ENCODE assay signal across 7 mouse cellular contexts in the genomic region with DNA sequence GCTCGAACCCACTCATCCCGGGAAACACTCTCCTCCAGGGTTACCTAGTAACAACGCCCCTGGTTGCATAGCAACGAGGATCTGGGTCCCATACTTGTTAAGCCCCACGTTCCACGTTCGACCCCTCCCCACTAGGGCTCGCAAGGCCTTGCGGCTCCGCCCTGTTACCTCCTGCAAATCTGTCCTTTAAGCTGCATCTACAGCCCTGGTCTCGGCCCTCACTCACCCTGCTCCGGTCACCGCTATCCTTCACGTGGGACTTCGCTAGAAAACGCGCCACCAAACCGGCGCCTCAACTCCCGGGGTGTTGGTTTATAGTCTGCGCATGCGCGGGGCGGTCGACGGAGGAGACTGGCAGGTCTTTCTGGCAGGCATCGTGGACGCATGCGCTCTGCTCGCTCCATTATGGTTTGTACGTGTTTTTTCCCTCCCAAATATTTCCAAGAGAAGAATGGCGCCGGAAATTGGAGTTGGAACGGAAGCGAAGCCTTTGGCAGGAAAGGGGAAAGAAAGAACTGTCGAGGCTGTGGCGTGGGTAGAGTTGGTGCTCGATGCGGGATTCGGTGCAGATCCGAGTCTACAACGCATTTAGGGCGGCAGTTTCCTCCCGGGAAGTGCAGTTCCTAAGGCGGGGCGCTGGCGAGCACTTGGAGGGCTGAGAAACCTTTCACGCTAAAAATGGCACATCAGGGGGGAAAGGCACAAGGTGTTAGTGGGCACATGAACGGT. TPM values are rescaled to one million over a fixed set of nuclear protein-coding genes. Genes with fewer than 3 reads are reported as not detected.
DNase-seq lines count a peak whose midpoint lies in the region; ATAC-seq lines count a peak whose summit lies in the region.

A gene (minus strand): TSS at position 576 of the 729 bp plus-strand sequence.

- peak within 1 kb of the TSS; percentile 84 for H3K4me2 ChIP-seq in intestine, embryonic 15.5 days (replicated peaks)

- H3K4me1 ChIP-seq in intestine, embryonic 15.5 days (replicated peaks) = peaks cover 13% of the 10 kb centered on the region
- H3K4me1 ChIP-seq in midbrain, embryonic 10.5 days = peaks cover 30% of the 10 kb centered on the region

- H3K4me3 ChIP-seq in intestine, embryonic 15.5 days (replicated peaks) = peak within 1 kb of the TSS; percentile 61
- H3K4me3 ChIP-seq in midbrain, embryonic 10.5 days = peak within 1 kb of the TSS; percentile 61

- intact Hi-C loops in gastrocnemius, postnatal 36 days (cut with DNase I) = loop anchor here (2.0 kb wide), 2 partner anchors 13 to 71 kb away; a partner anchor contains a TSS
- intact Hi-C loops in left cerebral cortex, postnatal 25 days (cut with DNase I) = loop anchor here (5.0 kb wide), 2 partner anchors 74 to 169 kb away; no protein-coding TSS in a partner anchor

- H3K9ac ChIP-seq in intestine, embryonic 15.5 days = peak within 1 kb of the TSS; percentile 67

- H3K9me3 ChIP-seq in intestine, embryonic 15.5 days = no peaks in the 10 kb centered on the region
- H3K9me3 ChIP-seq in midbrain, embryonic 10.5 days (replicated peaks) = peaks cover 15% of the 10 kb centered on the region

- peak; percentile 93 for ATAC-seq in intestine, embryonic 15.5 days

- peak within 1 kb of the TSS; percentile 81 for H3K27ac ChIP-seq in intestine, embryonic 15.5 days
- H3K27ac ChIP-seq in midbrain, embryonic 10.5 days (replicated peaks) = peak within 1 kb of the TSS; percentile 98

- no peaks in the 10 kb centered on the region for H3K27me3 ChIP-seq in intestine, embryonic 15.5 days (replicated peaks)
- no peaks in the 10 kb centered on the region for H3K27me3 ChIP-seq in midbrain, embryonic 10.5 days (ENCODE audit: low read depth, poor library complexity, severe bottlenecking)

- peak; percentile 86 to 88 for DNase-seq in adrenal gland, adult 18-20 months (ENCODE audit: low spot score in 2 of 2)
- peak; percentile 97 for DNase-seq in embryo, embryonic 11 days
- peak; percentile 85 to 92 for DNase-seq in gastrocnemius, postnatal 36 days
- DNase-seq in left cerebral cortex, postnatal 25 days (ENCODE audit: low spot score in 2 of 2) = peak; percentile 93 to 97
- DNase-seq in midbrain, embryonic 10.5 days (ENCODE audit: low spot score) = peak; percentile 97
- peak; percentile 94 for DNase-seq in right cerebral cortex, postnatal 4 days

- WGBS in intestine, embryonic 15.5 days = under 1% methylated on average over 49 of the region's 49 CpGs
- under 1% methylated on average over 49 of the region's 49 CpGs for WGBS in midbrain, embryonic 10.5 days

- H3K36me3 ChIP-seq in intestine, embryonic 15.5 days = no peaks in the 10 kb centered on the region
- peaks cover 11% of the 10 kb centered on the region; the same call in 1 of the 2 replicates for H3K36me3 ChIP-seq in midbrain, embryonic 10.5 days

RNA-seq across cellular contexts. Expression of the gene that starts here (rescaled TPM):
- 100 to 1,000 TPM; 110 to 148 TPM for total RNA-seq in adrenal gland, adult 18-20 months (2021)
- 100 to 1,000 TPM; 218 to 234 TPM for total RNA-seq in gastrocnemius, postnatal 36 days (2021)
- polyA plus RNA-seq in intestine, embryonic 15.5 days (2015; fragmentation: Nextera tagmentation; extraction: Ambion mirVana) = 75.4 and 80.6 TPM in 2 replicates
- 10 to 100 TPM; 47.7 to 50.3 TPM for total RNA-seq in left cerebral cortex, postnatal 25 days (2021)
- 50.1 and 53.0 TPM in 2 replicates for polyA plus RNA-seq in midbrain, embryonic 10.5 days (2016; fragmentation: Nextera tagmentation; extraction: Ambion mirVana)

Comparison
In these comparisons a context has a peak if more than half of its experiments do, and no peak if none do; other contexts are left out.
1. Peak in every context shown above with its lines: DNase-seq, ATAC-seq, H3K4me3 ChIP-seq and H3K27ac ChIP-seq.